Mouse (Mus musculus) G1E (cell line): ENCODE results near the gene Pdzk1.

Source experiments
- CTCF ChIP-seq: IDR thresholded peaks from 2 replicates; pipeline ENCODE4 v1.5.1; 2012; ENCODE audit warnings: low read depth, low read length, inconsistent platforms, mixed read lengths
- GATA1 ChIP-seq: IDR thresholded peaks from 2 replicates; pipeline ENCODE4 v1.6.1; 2012; ENCODE audit warnings: borderline replicate concordance, low read length, inconsistent platforms, mixed read lengths
- POLR2AphosphoS5 ChIP-seq: IDR thresholded peaks from 2 replicates; pipeline ENCODE4 v1.6.1; 2012; ENCODE audit warnings: low read depth, low read length, inconsistent platforms; ENCODE audit not compliant: insufficient replicate concordance
- TAL1 ChIP-seq: conservative IDR thresholded peaks from 2 replicates; pipeline ENCODE4 v1.6.1; 2012; ENCODE audit warnings: low read depth, low read length, inconsistent platforms, mixed read lengths

DNA sequence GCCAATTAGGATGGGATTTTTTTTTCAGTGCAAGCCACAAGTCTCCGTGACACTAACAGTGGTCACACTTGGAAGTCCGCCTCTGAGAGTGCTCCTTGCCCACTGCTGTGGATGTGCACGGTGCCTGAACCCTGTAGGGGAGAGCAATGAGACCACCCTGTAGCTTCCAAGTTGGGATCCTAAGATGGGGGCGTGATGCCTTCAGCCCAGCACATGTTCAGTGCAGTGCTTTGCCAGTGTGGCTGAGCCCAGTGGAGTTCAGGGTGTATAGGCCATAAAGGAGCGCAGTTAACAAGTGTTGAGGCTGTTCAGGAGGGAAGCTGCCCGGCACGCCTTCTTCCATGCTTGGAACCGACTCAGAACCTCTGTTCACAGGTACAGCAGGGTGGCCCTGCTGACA, 39.5 kb downstream of the Pdzk1 start:
- TF ChIP-seq CTCF (no peak), GATA1 (no peak), POLR2AphosphoS5 (no peak), TAL1 (no peak)
